Mouse (Mus musculus) hindbrain, embryonic 12.5 days (tissue): ENCODE measurements around the gene Ptpa. TPM values are rescaled to one million over a fixed set of nuclear protein-coding genes. Genes with fewer than 3 reads are reported as not detected.

Experiments
- microRNA-seq: library from miRNA; unstranded; fragments of <30 nt; microRNA quantifications from one replicate; pipeline ENCODE4, GENCODE M21; 2017
- polyA plus RNA-seq: library from polyadenylated mRNA; unstranded; fragments of >200 nt; fragmentation: Nextera tagmentation; extraction: Ambion mirVana; gene quantifications from 2 replicates; pipeline ENCODE4 v1.2.1, GENCODE M21; 2016

Ptpa gene
- polyA plus RNA-seq, 1 experiment from 2014 or later: 133 TPM

Small RNAs within 50 kb of the gene (microRNA-seq; reads per million reads assigned to microRNA genes)
- gene Gm47292: not detected

Other genes with a start within 250 kb of the Ptpa start
- 15.7 and 16.2 TPM in 2 replicates for gene Endog, start 244.5 kb upstream of the Ptpa start, polyA plus RNA-seq
- gene Spout1, start 237.6 kb upstream of the Ptpa start, polyA plus RNA-seq: 63.7 and 63.9 TPM in 2 replicates
- gene Kyat1, start 210.2 kb upstream of the Ptpa start, polyA plus RNA-seq: 10.4 and 13.1 TPM in 2 replicates
- 39.3 and 42.2 TPM in 2 replicates for gene Lrrc8a, start 178.3 kb upstream of the Ptpa start, polyA plus RNA-seq
- 0.30 and 0.36 TPM in 2 replicates for gene Gm28035, start 175.5 kb upstream of the Ptpa start, polyA plus RNA-seq
- gene Phyhd1, start 149.8 kb upstream of the Ptpa start, polyA plus RNA-seq: 5.0 and 5.6 TPM in 2 replicates
- gene Gm28038, start 135.0 kb upstream of the Ptpa start, polyA plus RNA-seq: not detected in 2 replicates
- 25.5 and 26.2 TPM in 2 replicates for gene Dolk, start 129.7 kb upstream of the Ptpa start, polyA plus RNA-seq
- gene Nup188, start 129.6 kb upstream of the Ptpa start, polyA plus RNA-seq: 33.9 and 36.6 TPM in 2 replicates
- 113 and 116 TPM in 2 replicates for gene Sh3glb2, start 56.7 kb upstream of the Ptpa start, polyA plus RNA-seq
- 29.3 and 30.7 TPM in 2 replicates for gene Miga2, start 51.8 kb upstream of the Ptpa start, polyA plus RNA-seq
- gene Dolpp1, start 23.8 kb upstream of the Ptpa start, polyA plus RNA-seq: 46.9 and 50.2 TPM in 2 replicates
- gene Crat, start 226 bp upstream of the Ptpa start, polyA plus RNA-seq: 23.9 and 26.8 TPM in 2 replicates
- 4.7 and 4.8 TPM in 2 replicates for gene Ier5l, start 58.2 kb downstream of the Ptpa start, polyA plus RNA-seq
- 0.45 and 0.89 TPM in 2 replicates for gene Cstad, start 179.0 kb downstream of the Ptpa start, polyA plus RNA-seq